Mouse (Mus musculus): ENCODE measurements around the gene Gpr161.
"Not testable (repeated sequence)": the region's sequence is repeated elsewhere in the genome, so short reads cannot be mapped to it uniquely, and the experiment has no call there.

The Gpr161 gene

GRCm38 (mm10) chr1:165320141-165320934 lies 24.7 kb downstream of the Gpr161 start:
- peak; percentile 86 to 89 for DNase-seq

GRCm38 (mm10) chr1:165321393-165321861 lies 25.8 kb downstream of the Gpr161 start:
- no peak for DNase-seq

DNA sequence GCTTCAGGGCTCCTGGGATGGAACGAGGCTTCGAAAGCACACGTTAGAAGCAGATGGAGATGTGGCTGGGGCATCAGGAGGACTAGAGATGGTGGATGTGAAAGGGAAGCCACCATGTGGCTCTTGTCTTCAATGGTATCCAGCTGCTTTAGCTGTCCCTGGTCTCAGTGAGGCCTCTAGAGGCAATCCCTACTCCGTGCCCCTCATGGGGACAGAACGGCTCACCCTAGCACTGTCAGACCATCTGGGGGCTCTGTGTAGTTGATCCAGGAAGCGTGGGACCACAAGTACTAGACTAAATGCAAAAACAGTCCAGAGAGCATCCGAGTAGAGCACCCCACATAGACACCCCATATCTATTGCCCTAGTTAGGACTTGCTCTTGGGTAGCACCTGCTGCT lies 26.3 kb downstream of the Gpr161 start:
- no peak for DNase-seq

DNA sequence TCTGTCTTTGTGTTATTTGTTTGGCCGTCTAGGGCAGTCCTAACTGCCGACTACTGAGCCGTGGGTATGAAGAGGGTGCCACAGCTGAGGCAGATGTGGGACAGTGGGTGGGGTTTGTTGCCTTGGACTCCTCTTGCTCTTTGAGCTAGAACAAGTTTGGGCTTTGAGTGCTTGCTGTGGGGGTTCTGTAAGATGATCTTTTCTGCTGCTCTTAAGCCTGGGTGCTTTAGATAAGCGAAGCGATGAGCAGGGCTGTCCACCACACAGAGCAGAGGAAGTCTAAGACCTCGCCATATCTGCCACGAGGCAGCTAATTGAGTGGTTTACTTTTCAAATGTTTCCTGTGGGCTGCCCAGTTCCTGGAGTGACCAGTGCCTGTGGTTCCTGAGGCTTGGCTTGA lies 27.3 kb downstream of the Gpr161 start:
- no peak for DNase-seq

DNA sequence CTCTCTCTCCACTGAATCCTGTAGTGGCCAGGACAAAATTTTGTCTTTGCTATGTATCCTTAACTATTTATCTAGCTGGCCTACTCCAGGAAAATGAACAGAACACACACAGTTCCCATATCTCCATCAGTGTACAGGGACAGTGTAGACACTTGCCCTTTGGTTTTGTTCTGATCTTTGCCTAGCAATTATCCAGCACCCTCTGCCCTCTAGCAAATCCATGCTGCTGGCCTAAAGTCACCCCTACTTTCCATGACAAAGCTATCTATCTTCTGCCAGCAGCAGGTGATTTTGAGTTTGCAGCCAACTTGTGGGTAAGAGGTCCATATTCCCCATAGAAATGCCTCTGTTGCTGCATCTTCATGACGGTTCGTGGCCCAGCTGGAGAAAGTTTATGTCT lies 31.8 kb downstream of the Gpr161 start:
- no peak for DNase-seq

GRCm38 (mm10) chr1:165327831-165328230 lies 32.2 kb downstream of the Gpr161 start:
- DNase-seq, result no peak

DNA sequence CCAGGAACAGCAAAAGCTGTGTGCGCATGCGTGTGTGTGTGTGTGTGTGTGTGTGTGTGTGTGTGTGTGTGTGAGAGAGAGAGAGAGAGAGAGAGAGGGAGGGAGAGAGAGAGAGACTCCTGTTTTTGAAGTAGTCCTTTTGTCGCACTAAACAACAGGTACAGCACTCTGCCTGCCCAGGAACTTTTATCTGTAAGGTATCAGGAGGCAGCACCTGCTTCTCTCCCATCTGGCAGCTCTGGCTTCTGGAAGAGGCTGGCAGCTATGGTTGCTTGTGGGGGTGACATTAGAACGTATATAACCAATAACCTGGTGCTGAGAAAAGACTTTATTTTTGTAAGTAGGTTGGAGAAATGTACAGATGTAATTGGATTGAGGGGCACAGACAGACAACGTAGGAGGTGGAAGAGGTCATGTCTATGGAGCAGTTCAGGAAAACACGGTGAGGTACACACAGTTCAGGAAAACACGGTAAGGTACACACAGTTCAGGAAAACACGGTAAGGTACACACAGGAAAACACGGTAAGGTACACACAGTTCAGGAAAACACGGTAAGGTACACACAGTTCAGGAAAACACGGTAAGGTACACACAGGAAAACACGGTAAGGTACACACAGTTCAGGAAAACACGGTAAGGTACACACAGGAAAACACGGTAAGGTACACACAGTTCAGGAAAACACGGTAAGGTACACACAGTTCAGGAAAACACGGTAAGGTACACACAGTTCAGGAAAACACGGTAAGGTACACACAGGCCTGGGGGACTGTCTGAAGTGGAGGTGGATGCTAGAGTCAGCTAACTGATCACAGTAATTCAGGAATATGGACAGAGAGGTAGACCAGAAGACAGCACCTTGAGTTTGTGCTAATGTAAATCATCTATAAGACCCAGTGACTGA lies 33.0 kb downstream of the Gpr161 start:
- not testable (repeated sequence) for DNase-seq

DNA sequence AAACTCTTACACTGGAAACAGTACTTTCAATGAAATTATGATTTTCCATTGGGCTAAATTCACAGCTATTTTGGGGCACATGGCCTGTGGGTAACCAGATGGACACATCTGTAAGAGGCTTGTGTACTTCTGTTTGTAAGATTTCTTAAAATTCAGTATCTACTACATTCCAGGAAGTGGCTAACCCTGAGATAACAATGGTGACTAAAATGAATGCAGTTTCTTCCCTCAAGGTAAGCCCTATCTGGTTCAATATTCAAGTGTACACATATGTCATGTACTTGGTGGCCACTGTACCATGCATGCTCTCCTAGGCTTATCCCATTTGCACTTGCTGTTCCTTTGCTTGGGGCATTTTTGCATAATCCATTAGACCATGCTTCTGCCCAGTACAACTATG lies 35.3 kb downstream of the Gpr161 start:
- no peak for DNase-seq

DNA sequence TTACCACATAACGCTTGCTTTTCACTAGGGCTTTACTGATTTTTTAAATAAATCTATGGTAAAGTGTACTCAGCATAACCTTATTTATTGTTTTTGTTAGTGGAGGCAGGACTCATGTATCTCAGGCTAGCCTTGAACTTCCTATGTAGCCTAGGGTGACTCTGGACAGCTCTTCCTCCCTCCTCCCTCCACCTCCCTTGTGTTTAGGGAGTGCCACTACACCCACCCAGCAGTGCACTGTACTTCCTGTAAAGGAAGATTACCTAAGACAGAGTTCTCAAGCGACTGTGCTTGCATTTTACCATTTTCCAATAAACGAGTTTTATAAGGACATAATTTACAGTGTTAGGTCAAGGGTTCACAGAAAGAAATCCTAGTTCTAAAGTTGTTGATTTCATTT lies 37.2 kb downstream of the Gpr161 start:
- no peak for DNase-seq

GRCm38 (mm10) chr1:165342126-165342525 lies 46.5 kb downstream of the Gpr161 start:
- peak; percentile 42 to 63 for DNase-seq

DNA sequence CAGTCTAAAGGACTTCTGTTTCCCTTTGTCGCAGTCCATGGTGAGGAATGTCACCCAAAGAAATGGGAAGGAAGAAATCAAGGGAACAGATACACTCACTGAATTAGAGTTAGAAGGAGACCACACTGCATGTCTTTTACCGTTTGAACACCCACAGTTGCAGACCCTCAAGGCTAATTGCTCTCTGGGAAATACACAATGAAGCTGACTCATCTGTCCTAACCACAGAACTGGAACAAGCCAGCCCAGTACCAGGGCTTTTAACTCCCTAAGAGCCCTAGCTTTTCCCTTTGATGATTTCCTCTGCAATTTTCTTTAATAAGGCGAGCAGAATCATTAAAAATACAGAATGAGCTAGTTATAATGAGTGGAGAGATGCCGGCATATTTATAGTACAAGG lies 48.9 kb downstream of the Gpr161 start:
- no peak for DNase-seq

- peak; percentile 23 to 47 for DNase-seq
Observed at GRCm38 (mm10) chr1:165348627-165349026, 53.0 kb downstream of the Gpr161 start.

DNA sequence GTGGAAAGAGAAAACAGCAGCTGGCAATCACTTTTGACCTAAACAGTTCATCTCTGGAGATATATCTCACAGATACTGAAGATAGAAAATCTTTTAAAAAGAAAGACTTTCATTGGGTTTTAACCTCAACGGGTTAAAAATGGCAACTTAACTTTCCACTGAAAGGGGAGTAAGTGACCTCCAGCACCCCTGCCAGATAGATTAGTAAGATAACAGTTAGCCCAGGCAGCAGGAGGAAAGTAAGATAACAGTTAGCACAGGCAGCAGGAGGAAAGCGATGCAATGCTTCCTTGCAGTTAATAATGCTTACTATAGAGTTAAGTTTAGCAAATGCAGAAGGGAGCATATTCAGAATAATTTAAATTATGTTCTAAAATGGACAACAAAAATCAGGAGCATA lies 60.8 kb downstream of the Gpr161 start:
- DNase-seq, result no peak

GRCm38 (mm10) chr1:165363271-165363670 lies 67.7 kb downstream of the Gpr161 start:
- no peak for DNase-seq

DNA sequence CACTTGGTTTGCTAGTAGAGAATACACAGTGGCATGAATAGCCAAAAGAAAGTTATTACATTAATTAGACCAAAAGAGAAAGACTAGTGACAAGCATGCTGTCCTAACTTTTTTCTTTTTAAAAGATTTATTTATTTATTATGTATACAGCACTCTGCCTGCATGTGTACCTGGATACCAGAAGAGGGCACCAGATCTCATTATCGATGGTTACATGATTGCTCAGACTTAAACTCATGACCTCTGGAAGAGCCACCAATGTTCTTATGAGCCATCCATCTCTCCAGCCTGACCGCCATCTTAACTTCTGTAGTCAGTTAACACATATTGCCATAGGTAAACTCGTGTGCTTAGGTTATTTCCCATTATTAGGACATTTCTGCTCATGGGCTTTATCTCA lies 69.5 kb downstream of the Gpr161 start:
- DNase-seq, result no peak

- DNase-seq, result peak; percentile 36 to 77
Observed at GRCm38 (mm10) chr1:165370990-165371389, 75.4 kb downstream of the Gpr161 start.

- DNase-seq, result no peak
Observed at GRCm38 (mm10) chr1:165373839-165374238, 78.2 kb downstream of the Gpr161 start.
